Mouse (Mus musculus) left cerebral cortex, adult 8-10 months (tissue): ENCODE measurements around the gene Rhoj. TPM values are rescaled to one million over a fixed set of nuclear protein-coding genes. Genes with fewer than 3 reads are reported as not detected.
"Not testable (repeated sequence)": the region's sequence is repeated elsewhere in the genome, so short reads cannot be mapped to it uniquely, and the experiment has no call there.

Experiments used
- DNase-seq, 2 experiments: peaks; one replicate each; pipeline ENCODE4 v3.0.0; 2022; ENCODE audit warnings: low spot score in 2 of 2
- total RNA-seq, 4 experiments: library from RNA; stranded (reverse); gene quantifications; 2 replicates each; pipeline ENCODE4 v1.2.4; 2022

The Rhoj gene
- total RNA-seq, 4 experiments from 2014 or later, result 3.5 to 5.2 (median 4.0) TPM

DNA sequence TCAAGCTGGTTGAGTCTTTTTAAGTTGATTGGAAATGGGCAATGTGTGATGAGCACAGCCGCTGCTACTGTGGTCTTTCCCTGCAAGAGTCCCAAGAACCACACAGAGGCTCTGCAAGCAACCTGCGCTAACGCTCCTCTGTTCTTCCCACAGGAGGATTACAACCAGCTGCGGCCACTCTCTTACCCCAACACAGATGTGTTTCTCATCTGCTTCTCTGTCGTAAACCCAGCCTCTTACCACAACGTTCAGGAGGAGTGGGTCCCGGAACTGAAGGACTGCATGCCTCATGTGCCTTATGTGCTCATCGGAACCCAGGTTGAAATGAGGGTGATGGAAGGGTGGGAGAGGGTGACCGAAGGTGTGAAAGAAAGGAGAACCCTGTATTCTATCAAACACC is 83.4 kb downstream of the Rhoj start:
- no peak for DNase-seq

DNA sequence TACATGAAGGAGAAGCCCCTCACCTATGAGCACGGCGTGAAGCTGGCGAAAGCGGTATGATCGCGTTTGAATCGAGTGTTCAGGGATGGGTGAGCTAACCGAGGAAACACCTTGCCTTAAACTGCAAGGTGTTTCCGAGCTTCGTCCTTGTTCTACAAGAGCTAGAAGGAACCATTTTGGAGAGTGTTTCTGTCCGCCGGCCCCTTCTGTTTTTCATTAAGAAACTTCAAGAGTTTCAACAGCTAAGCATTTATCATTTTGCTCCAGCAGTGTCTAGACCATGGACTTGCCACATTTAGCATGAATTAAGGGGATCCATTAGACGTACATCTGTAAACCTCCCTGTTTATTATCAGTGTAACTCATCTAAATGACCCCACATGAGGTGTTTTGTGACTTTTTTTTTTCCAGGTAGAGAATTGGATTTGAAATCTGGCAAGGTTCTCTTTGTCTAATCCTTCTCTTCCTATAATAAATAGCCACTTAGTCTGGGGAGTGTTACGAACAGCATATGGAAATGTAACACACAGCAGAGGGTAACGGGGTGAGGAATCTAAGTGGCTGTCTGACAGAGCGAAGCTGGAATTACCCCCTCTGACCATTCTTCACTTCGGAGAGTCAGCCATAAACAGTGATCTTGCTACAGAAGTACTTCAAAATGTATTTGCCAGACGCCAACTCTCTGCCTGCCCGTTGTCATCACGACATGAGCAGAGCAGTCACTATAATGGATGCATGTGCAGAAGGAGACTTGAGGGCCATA is 86.1 kb downstream of the Rhoj start:
- DNase-seq, result no peak

- no peak for DNase-seq
These were observed 88.5 kb downstream of the Rhoj start for GRCm38 (mm10) chr12:75396616-75397015.

DNA sequence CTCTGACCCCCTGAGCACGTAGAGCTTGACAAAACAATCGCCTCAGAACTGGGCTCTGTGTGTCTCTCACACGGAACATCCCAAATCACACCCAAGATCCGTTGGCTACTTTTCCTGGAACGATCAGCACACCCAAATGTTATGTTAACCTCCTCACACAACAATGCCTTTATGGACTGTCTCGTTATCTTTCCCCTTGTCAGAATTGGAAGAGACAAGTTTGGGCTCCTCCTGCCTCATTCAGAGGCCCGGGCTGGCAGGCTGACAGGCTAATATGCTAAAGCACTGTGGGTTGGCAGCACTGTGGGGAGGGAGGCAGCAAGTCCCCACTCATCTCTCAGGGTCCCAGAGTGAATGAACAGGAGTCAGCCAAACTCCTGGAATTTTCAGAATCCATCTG is 89.0 kb downstream of the Rhoj start:
- DNase-seq, result no peak

GRCm38 (mm10) chr12:75412964-75413363 is 104.8 kb downstream of the Rhoj start:
- DNase-seq, result no peak

- DNase-seq, result no peak
These were observed 106.9 kb downstream of the Rhoj start for GRCm38 (mm10) chr12:75414991-75415390.

- DNase-seq, result no peak
These were observed 108.6 kb downstream of the Rhoj start, which contains the start of gene Gphb5 for GRCm38 (mm10) chr12:75416681-75417080. TSS of gene Gphb5 (minus strand) at chr12:75416781.

DNA sequence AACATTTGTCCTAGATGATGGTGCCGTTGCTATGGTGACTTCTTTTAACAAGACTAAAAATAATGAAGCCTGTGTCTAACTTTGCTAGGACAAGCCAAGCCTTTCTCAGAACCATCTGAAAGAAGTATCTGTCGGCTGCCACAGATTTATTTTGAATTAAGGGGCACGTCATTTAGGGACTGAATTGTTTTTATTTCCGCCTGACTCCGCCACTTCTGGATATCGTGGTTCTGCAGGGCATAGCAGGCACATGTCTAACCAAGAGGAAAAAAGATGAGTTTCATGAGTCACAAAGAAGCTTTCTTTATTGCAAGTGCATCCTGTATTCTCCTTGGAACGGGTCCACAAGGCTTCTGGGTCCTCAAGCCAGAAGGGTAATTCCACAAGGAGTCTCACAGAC is 116.2 kb downstream of the Rhoj start:
- no peak for DNase-seq

DNA sequence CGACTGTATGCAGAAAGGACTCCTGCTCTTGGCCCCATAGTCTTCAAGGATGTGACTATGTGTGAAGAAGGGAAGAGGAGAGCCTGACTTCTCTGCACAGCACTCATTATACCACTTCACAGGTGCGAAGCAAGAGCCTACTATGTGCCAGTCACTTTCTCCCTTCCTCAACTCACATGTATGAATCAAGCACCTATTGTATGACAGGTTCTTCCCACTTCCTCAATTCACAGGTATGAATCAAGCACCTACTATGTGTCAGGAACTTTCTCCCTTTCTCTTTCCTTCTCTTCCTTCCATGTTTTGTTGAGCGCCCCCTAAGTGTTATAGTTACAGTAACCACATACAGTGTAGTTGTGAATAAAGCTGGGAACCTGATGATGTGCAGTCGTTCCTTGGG is 116.7 kb downstream of the Rhoj start:
- DNase-seq, result no peak

DNA sequence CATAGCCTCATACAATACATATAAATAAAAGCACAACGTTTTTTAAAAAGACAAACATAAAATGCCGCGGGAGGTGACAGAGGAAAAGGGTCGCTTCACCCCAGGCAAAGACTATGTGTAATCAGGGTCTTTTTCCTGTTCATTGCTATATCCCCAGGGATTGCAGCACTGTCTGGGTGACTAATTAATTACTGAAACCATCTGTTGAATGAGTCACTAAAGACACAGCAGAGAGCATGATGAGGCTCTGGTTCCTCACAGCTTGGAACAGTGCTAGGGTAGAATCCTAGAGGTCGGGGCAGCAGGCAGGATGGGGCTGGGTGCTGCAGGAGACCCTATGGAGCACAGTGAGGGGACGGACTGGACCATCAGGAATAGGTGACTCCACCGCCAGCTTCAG is 117.8 kb downstream of the Rhoj start:
- no peak for DNase-seq

DNA sequence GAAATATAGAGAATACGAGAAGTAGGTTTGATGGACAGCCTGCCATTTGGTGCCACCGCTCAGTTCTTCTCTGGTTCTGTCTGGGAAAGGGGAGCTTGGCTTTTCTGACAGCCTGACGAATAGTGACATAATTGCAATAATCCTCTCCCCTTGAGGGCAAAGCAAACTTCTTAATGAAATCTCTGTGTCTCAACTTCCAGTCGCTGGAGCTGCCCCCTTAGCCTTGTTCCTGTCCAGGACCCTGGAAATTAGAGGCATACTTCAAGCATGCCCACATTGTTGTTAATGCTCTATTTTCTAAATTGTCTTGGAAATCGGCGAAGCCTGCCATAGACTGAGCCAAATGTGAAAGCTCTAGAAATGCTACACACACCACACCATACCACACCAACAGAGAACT is 120.6 kb downstream of the Rhoj start:
- DNase-seq, result no peak

DNA sequence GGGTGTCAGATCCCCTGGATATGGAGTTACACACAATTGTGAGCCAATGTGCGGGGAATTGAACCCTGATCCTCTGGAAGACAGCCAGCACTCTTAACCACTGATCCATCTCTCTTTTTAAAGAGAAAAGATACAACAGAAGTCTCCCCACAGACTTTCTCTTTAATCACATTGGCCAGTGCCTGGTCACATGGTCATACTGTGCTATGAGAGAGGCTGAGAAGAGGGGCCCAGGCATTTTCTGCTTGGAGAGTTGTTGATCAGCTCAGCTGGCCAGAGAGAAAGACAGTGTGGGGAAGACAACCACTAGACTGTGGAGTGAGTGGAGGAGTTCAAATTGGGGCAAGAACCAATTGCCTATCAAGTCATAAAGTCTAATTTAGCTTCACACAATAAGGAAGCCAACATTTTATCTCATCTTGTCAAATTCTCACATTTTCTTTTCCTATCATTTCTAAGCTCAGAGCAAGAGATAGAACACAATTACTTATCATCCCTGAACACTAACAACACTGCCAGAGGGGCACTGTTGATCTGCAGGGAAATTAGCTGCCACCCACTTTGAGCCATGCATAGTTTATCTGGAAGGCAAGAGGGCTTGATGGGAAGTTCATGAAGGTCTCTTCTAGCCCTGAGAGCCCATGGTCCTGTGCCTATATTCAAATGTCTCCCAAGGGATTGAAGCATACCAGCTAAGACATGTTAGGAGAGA is 121.7 kb downstream of the Rhoj start:
- DNase-seq, result no peak

DNA sequence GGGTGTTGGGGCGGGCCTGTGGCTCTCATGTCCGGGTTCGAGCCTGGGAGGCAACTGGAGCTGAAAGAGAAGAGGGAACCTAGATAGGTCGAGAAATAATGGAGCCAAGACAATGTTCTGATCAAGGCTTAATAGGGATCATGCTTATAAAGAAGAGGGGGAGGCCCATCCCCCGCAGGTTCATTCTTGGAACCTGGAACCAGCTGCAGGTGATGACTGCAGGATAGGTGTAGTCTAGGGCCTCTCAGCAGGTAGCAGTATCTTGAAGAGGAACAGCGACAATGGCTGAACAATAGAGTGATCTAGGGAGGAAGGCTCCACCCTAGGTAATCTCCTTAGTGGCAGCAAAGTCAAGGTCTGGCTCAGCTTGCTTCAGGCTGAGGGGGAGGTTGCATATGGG is 124.3 kb downstream of the Rhoj start:
- not testable (repeated sequence) for DNase-seq

DNA sequence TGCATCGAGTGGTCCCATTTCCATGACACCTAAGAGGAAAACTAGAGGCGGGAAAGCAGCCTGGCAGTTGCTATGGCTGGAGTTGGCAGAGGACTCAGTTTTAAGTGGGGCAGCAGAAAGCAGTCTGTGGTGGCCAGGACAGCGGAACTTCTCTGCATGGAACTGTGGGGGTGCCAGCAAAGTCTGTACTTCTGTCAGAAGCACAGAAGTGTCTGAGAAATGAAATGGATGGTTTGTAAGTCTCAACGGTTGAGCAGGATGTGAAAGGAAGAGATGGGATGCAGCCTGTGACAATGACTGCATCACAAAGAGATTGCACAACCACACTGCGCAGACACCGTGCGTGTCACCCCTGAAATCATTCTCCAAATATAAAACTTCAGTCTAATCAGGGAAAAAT is 138.1 kb downstream of the Rhoj start:
- DNase-seq, result no peak

DNA sequence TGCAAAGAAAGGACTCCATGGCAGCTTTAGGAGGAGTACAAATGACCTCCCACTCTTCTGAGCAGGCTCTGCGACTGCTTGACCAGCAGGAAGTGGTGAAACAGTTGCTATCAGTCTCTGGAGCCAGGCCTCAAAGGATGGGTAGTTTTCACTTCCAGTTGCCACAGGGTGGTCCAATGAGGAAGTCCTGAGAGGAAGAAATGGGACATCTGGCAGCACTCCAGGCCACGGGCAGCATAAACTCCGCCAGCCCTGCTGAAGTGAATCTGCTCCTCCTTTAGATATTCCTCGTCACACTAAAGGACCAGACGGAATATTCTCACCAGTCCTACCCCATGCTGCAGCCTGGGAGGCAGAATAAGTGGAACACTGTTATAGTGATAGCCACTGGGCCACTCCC is 140.8 kb downstream of the Rhoj start:
- DNase-seq, result no peak

GRCm38 (mm10) chr12:75449475-75449966 is 141.4 kb downstream of the Rhoj start:
- no peak for DNase-seq

DNA sequence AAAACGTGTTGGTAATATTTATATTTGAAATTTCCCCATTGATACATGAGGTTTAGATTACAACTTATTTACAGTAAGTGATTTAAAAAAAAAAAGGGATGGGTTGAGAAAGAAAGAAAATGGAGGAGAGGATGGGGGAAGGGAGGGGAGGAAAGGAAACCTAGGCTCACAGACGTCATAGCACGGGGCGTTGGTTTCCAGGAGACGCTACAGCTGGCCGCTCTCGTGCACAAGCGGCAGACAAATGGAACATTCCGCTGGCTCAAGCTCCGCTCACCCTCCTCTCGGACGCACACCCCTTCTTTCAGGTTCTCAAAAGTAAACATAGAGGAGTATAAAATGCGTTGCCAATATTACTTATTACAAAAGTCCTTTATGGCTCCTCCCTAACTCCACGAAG is 141.9 kb downstream of the Rhoj start:
- DNase-seq, result no peak

- no peak for DNase-seq
These were observed 142.5 kb downstream of the Rhoj start for GRCm38 (mm10) chr12:75450592-75450991.

Other genes with a start within 250 kb of the Rhoj start
- gene Kcnh5, start 131.0 kb upstream of the Rhoj start, total RNA-seq, result 10 to 100 TPM; 50.9 to 58.2 (median 53.6) TPM
- not detected for gene Gphb5, start 108.5 kb downstream of the Rhoj start, total RNA-seq